Mouse (Mus musculus) gastrocnemius, postnatal 4 days (tissue): ENCODE data around the gene Slc26a11. TPM values are rescaled to one million over a fixed set of nuclear protein-coding genes. Genes with fewer than 3 reads are reported as not detected.

Experiments
- DNase-seq, 2 experiments: peaks; one replicate each; pipeline ENCODE4 v3.0.0; 2021 to 2022; ENCODE audit warnings: low spot score in 2 of 2, mixed read lengths in 2 of 2
- microRNA-seq: library from miRNA; unstranded; fragments of <30 nt; microRNA quantifications from one replicate; pipeline ENCODE4 v1.2.0, GENCODE M21; 2021
- total RNA-seq, 2 experiments: library from RNA; stranded (reverse); gene quantifications; 2 replicates each; pipeline ENCODE4 v1.2.3; 2021

The Slc26a11 gene
- total RNA-seq, 2 experiments from 2014 or later, result 5.3 TPM

GRCm38 (mm10) chr11:119394210-119394609, 38.9 kb downstream of the Slc26a11 start:
- no peak for DNase-seq

DNA sequence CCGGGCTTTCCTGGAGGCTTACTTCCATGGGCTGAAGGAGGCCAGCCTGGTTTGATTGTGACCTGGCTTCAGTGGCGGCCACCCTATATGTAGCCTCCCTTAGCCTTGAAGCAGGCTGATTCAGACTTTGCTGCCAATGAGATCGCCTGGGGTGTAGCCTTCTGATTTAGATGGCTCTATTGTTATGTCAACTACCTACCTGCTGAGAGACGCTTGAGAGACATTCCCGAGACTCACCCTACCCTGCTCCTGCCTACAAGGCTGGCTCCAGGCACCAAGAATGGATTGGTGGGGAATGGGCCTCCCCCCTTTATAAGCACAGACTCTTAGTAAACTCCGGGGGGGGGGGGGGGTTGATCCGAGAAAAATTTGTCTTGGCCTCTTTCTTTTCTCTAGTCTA, 40.0 kb downstream of the Slc26a11 start:
- no peak for DNase-seq

- DNase-seq, result no peak
Measured at GRCm38 (mm10) chr11:119395931-119396330, 40.6 kb downstream of the Slc26a11 start.

DNA sequence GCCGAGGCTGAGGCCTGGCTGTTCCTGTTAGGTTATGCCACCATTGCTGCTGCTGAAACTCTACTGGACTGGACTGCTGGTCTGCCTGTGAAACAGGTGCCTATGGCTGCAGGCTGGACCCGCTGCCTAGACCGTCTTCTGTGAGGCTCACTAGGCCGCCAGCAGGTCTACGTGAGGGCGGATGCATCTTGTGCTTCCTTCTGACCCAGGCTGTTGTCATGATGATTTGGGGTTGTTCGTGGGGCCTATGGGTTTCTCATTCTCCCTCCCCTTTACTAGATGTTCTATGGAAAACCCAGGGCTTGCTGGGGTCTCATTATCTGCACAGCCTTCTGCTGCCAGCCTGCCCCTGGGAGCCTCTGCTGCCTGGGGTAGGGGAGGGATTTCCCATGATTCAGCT, 41.1 kb downstream of the Slc26a11 start:
- DNase-seq, result no peak

DNA sequence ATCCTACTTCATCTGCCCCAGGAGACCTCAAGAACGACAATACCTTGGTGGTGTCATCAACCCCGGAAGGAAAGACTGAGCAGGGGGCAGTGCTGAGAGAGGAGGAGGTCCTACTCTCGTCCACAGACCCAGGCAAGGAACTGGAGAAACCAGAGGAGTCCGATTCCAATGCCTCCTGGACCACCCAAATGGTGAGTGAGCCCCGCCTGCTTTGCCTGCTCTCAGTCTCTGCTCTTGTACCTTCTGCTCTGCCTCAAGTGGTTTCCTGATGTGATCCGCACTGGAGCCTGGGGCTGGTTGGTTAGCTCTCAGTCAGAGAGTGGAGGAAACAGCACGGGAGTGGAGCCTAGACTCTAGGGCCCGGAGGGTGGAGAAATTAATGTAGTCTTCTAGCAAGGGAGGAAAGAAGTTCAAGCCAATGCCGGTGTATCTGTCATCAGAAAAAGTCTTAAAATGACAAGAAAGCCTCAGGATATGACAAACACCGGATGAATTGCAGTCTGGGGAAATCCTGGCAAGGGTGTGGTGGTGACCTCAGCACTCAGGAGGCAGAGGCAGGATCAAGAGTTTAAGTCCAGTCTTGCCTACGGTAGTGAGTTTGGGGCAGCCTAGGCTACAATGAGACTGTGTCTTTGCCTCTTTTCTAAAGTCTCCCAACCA, 47.3 kb downstream of the Slc26a11 start:
- no peak for DNase-seq

DNA sequence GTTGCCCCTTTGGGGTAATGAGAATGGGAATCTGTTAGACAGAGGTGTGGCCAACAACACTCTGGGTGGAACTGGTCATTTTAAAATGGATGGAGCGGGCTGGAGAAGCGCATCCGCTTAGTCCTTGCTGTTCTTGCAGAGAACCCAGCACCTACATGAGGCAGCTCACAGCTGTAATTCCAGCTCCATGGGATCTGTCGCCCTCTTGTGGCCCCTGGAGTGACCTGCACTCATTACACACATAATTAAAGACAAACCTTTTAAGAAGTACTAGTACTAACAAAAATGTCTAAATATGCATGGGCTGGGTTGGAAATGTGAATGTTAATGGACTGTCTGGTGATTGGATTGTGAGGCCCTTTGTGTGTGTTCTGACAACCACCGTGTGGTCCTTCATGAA, 49.3 kb downstream of the Slc26a11 start:
- DNase-seq, result no peak

DNA sequence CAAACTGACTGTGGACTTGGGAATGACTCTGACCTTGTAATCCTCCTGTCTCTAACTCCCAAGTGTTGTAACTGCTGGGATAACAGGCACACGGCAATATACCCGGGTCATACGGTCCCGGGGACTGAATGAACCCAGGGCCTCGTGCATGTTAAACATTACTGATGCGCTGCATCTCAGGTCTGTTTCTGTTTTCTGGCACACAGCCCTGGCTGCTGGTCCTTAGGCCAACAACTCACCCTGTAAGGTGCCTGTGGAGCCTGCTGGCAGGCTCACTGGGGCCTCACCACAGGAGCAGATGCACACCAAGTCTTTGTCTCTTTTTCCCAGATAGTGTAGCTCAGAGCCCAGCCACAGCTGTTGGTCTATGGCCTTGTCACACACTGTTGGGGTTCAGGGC, 52.0 kb downstream of the Slc26a11 start:
- DNase-seq, result no peak

GRCm38 (mm10) chr11:119407977-119408376, 52.6 kb downstream of the Slc26a11 start:
- no peak for DNase-seq

GRCm38 (mm10) chr11:119419327-119420118, 64.2 kb downstream of the Slc26a11 start:
- DNase-seq, result no peak

GRCm38 (mm10) chr11:119420426-119420825, 65.1 kb downstream of the Slc26a11 start:
- no peak for DNase-seq

GRCm38 (mm10) chr11:119427431-119427830, 72.1 kb downstream of the Slc26a11 start:
- DNase-seq, result no peak

DNA sequence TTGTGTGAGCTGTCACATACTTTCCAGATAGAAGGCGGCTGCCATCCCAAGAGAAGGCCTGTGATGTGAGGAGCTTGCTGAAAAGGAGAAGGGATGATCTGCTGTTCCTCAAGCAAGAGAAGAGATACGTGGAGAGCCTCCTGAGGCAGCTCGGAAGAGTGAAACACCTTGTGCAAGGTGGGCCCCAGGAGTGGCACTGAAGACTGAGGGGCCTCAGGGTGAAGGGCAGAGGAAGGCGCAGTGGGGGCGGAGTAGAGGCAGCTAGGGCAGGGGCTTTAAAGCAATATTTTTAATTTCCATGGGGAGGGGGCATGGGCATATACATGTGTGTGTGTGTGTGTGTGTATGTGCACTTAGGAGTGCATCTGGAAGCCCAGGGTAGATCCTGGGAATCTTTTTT, 72.6 kb downstream of the Slc26a11 start:
- DNase-seq, result no peak

DNA sequence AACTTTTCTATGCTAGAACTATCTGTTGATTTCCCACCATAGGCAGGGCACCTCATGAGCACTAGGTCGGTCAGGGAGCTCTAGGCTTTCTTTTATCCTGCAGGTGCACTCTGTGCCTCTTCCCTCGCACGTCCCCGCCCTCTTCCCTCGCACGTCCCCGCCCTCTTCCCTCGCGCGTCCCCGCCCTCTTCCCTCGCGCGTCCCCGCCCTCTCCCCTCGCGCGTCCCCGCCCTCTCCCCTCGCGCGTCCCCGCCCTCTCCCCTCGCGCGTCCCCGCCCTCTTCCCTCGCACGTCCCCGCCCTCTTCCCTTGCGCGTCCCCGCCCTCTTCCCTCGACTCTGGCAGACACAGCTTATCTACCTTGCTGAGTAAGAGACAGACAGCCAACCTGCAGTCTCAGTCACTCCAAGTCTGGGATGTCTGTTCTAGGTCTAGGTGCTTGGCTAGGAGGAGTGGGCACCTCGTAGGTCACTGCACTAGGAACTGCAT, 73.3 kb downstream of the Slc26a11 start:
- peak in 1 of 2 experiments; percentile 12 for DNase-seq

Small RNA genes lying within 50 kb of the gene (microRNA-seq; reads per million reads assigned to microRNA genes)
- gene Mir1932, result not detected

Other genes with a start within 250 kb of the Slc26a11 start
- gene Tbc1d16, start 127.1 kb upstream of the Slc26a11 start, total RNA-seq, result 10 to 100 TPM; 23.3 to 23.6 TPM
- gene Ccdc40, start 127.0 kb upstream of the Slc26a11 start, total RNA-seq, result under 1 TPM; 0.12 to 0.16 TPM
- 10 to 100 TPM; 59.2 to 69.4 TPM for gene Gaa, start 87.7 kb upstream of the Slc26a11 start, total RNA-seq
- gene Eif4a3, start 55.5 kb upstream of the Slc26a11 start, total RNA-seq, result 100 to 1,000 TPM; 106 to 113 TPM
- gene Card14, start 47.8 kb upstream of the Slc26a11 start, total RNA-seq, result under 1 TPM; 0.73 to 0.93 TPM
- gene Sgsh, start within 50 bp of the Slc26a11 start, total RNA-seq, result 1 to 10 TPM; 5.9 to 6.5 TPM
- 10 to 100 TPM in 1 of 2 experiments, 1 to 10 TPM in 1; 9.2 to 10.9 TPM for gene Rnf213, start 37.5 kb downstream of the Slc26a11 start, total RNA-seq
- gene Endov, start 135.8 kb downstream of the Slc26a11 start, total RNA-seq, result 10 to 100 TPM; 19.3 to 22.1 TPM
- gene Nptx1, start 192.2 kb downstream of the Slc26a11 start, total RNA-seq, result under 1 TPM; 0.67 to 0.88 TPM
- 10 to 100 TPM; 42.8 to 47.5 TPM for gene Rptor, start 247.3 kb downstream of the Slc26a11 start, total RNA-seq